Mouse (Mus musculus): ENCODE results near the gene Sephs1. TPM values are rescaled to one million over a fixed set of nuclear protein-coding genes. Genes with fewer than 3 reads are reported as not detected.

Gene Sephs1
- polyA plus RNA-seq (2012; fragmentation: generic; extraction: Trizol) = 15.9 TPM

GRCm38 (mm10) chr2:4881350-4882248 lies at the start of gene Sephs1:
Sephs1 (plus strand) TSS chr2:4881564.
- Histone ChIP-seq H3ac (ENCODE audit: control insufficient read depth, insufficient read length) (peak within 1 kb of the TSS; percentile 99), H3K4me3 (peak within 1 kb of the TSS; percentile 49), H3K79me2 (ENCODE audit: control insufficient read depth, insufficient read depth) (peaks cover 34% of the 10 kb centered on the region), H3K4me2 (ENCODE audit: low read depth) (peak within 1 kb of the TSS; percentile 93), H3K27me3 (ENCODE audit: control insufficient read depth, insufficient read depth, insufficient read length) (no peaks in the 10 kb centered on the region), H3K36me3 (ENCODE audit: control insufficient read depth, insufficient read depth) (no peaks in the 10 kb centered on the region)
- TF ChIP-seq POLR2AphosphoS2 (IDR thresholded peaks at IDR 0.05; ENCODE audit: insufficient read length, low read depth) (no peak), CEBPB (IDR thresholded peaks at IDR 0.05; ENCODE audit: insufficient read depth, poor library complexity, severe bottlenecking) (no peak), REST (IDR thresholded peaks at IDR 0.05; ENCODE audit: insufficient read depth, insufficient read length) (no peak), MYOD1 (IDR thresholded peaks at IDR 0.05; ENCODE audit: control insufficient read depth in 1 of 3, insufficient read length in 2 of 3, low read depth in 2 of 3) (peak in 1 of 3 experiments; percentile 7), POLR2A (IDR thresholded peaks at IDR 0.05; ENCODE audit: insufficient read length, low read depth) (peak; percentile 58), E2F4 (IDR thresholded peaks at IDR 0.05; ENCODE audit: insufficient read depth) (peak; percentile 49), USF1 (IDR thresholded peaks at IDR 0.05; ENCODE audit: low read depth) (no peak)

- Histone ChIP-seq H3K79me2 (ENCODE audit: control insufficient read depth, insufficient read depth) (no peaks in the 10 kb centered on the region), H3ac (ENCODE audit: control insufficient read depth, insufficient read length) (no peak overlapping the region), H3K27me3 (ENCODE audit: control insufficient read depth, insufficient read depth, insufficient read length) (peaks cover 42% of the 10 kb centered on the region), H3K4me3 (no peak overlapping the region), H3K4me2 (ENCODE audit: low read depth) (no peak overlapping the region), H3K36me3 (ENCODE audit: control insufficient read depth, insufficient read depth) (no peaks in the 10 kb centered on the region)
- TF ChIP-seq MYOG (IDR thresholded peaks at IDR 0.05; ENCODE audit: control insufficient read depth in 1 of 3, insufficient read depth in 1 of 3, insufficient read length in 2 of 3, low read depth in 2 of 3) (no peak), E2F4 (IDR thresholded peaks at IDR 0.05; ENCODE audit: insufficient read depth) (no peak), POLR2A (IDR thresholded peaks at IDR 0.05; ENCODE audit: insufficient read length, low read depth) (no peak), TCF12 (IDR thresholded peaks at IDR 0.05; ENCODE audit: insufficient read depth, poor library complexity, severe bottlenecking) (no peak), USF1 (IDR thresholded peaks at IDR 0.05; ENCODE audit: low read depth) (no peak), REST (IDR thresholded peaks at IDR 0.05; ENCODE audit: insufficient read depth, insufficient read length) (no peak), CEBPB (IDR thresholded peaks at IDR 0.05; ENCODE audit: insufficient read depth, poor library complexity, severe bottlenecking) (no peak), MYOD1 (IDR thresholded peaks at IDR 0.05; ENCODE audit: control insufficient read depth in 1 of 3, insufficient read length in 2 of 3, low read depth in 2 of 3) (no peak), POLR2AphosphoS2 (IDR thresholded peaks at IDR 0.05; ENCODE audit: insufficient read length, low read depth) (no peak)
Observed at GRCm38 (mm10) chr2:4832166-4832565, 49.2 kb upstream of the Sephs1 start.

- no peak for TF ChIP-seq POLR2AphosphoS2 (IDR thresholded peaks at IDR 0.05; ENCODE audit: insufficient read length, low read depth)
- no peak for TF ChIP-seq MAX (IDR thresholded peaks at IDR 0.05; ENCODE audit: low read depth)
- no peak for TF ChIP-seq TCF12 (IDR thresholded peaks at IDR 0.05; ENCODE audit: insufficient read depth, poor library complexity, severe bottlenecking)
- no peak for TF ChIP-seq MYOG (IDR thresholded peaks at IDR 0.05; ENCODE audit: control insufficient read depth in 1 of 3, insufficient read depth in 1 of 3, insufficient read length in 2 of 3, low read depth in 2 of 3)
- TF ChIP-seq E2F4 (IDR thresholded peaks at IDR 0.05; ENCODE audit: insufficient read depth) = no peak
- no peak for TF ChIP-seq MYOD1 (IDR thresholded peaks at IDR 0.05; ENCODE audit: control insufficient read depth in 1 of 3, insufficient read length in 2 of 3, low read depth in 2 of 3)
- TF ChIP-seq TCF3 (IDR thresholded peaks at IDR 0.05; ENCODE audit: insufficient read length, low read depth) = no peak
- no peak for TF ChIP-seq CEBPB (IDR thresholded peaks at IDR 0.05; ENCODE audit: insufficient read depth, poor library complexity, severe bottlenecking)
- TF ChIP-seq POLR2A (IDR thresholded peaks at IDR 0.05; ENCODE audit: insufficient read length, low read depth) = no peak
- no peak for TF ChIP-seq REST (IDR thresholded peaks at IDR 0.05; ENCODE audit: insufficient read depth, insufficient read length)
- no peak for TF ChIP-seq USF1 (IDR thresholded peaks at IDR 0.05; ENCODE audit: low read depth)
- no peak for TF ChIP-seq SRF (IDR thresholded peaks at IDR 0.05; ENCODE audit: control insufficient read depth, insufficient read length, low read depth)
- Histone ChIP-seq H3K36me3 (ENCODE audit: control insufficient read depth, insufficient read depth) (no peaks in the 10 kb centered on the region), H3K4me2 (ENCODE audit: low read depth) (no peak overlapping the region)
Observed at GRCm38 (mm10) chr2:4849449-4849848, 31.9 kb upstream of the Sephs1 start.

GRCm38 (mm10) chr2:4857186-4857585 lies 24.2 kb upstream of the Sephs1 start:
- Histone ChIP-seq H3K4me2 (ENCODE audit: low read depth) (no peak overlapping the region), H3K79me2 (ENCODE audit: control insufficient read depth, insufficient read depth) (no peaks in the 10 kb centered on the region), H3ac (ENCODE audit: control insufficient read depth, insufficient read length) (no peak overlapping the region), H3K27me3 (ENCODE audit: control insufficient read depth, insufficient read depth, insufficient read length) (peaks cover 24% of the 10 kb centered on the region), H3K4me3 (no peak overlapping the region), H3K36me3 (ENCODE audit: control insufficient read depth, insufficient read depth) (no peaks in the 10 kb centered on the region)
- TF ChIP-seq SRF (IDR thresholded peaks at IDR 0.05; ENCODE audit: control insufficient read depth, insufficient read length, low read depth) (no peak), TCF3 (IDR thresholded peaks at IDR 0.05; ENCODE audit: insufficient read length, low read depth) (no peak), POLR2AphosphoS2 (IDR thresholded peaks at IDR 0.05; ENCODE audit: insufficient read length, low read depth) (no peak), E2F4 (IDR thresholded peaks at IDR 0.05; ENCODE audit: insufficient read depth) (no peak)

More at GRCm38 (mm10) chr2:4849449-4849848, 31.9 kb upstream of the Sephs1 start:
- Histone ChIP-seq H3K4me3 (no peak overlapping the region), H3K27me3 (ENCODE audit: control insufficient read depth, insufficient read depth, insufficient read length) (peaks cover 12% of the 10 kb centered on the region), H3K79me2 (ENCODE audit: control insufficient read depth, insufficient read depth) (no peaks in the 10 kb centered on the region), H3ac (ENCODE audit: control insufficient read depth, insufficient read length) (no peak overlapping the region)

- TF ChIP-seq MYOG (IDR thresholded peaks at IDR 0.05; ENCODE audit: control insufficient read depth in 1 of 3, insufficient read depth in 1 of 3, insufficient read length in 2 of 3, low read depth in 2 of 3) (no peak), MYOD1 (IDR thresholded peaks at IDR 0.05; ENCODE audit: control insufficient read depth in 1 of 3, insufficient read length in 2 of 3, low read depth in 2 of 3) (no peak), SRF (IDR thresholded peaks at IDR 0.05; ENCODE audit: control insufficient read depth, insufficient read length, low read depth) (no peak), POLR2A (IDR thresholded peaks at IDR 0.05; ENCODE audit: insufficient read length, low read depth) (no peak), CEBPB (IDR thresholded peaks at IDR 0.05; ENCODE audit: insufficient read depth, poor library complexity, severe bottlenecking) (no peak), MAX (IDR thresholded peaks at IDR 0.05; ENCODE audit: low read depth) (no peak), TCF3 (IDR thresholded peaks at IDR 0.05; ENCODE audit: insufficient read length, low read depth) (no peak)
- Histone ChIP-seq H3K36me3 (ENCODE audit: control insufficient read depth, insufficient read depth) (no peaks in the 10 kb centered on the region), H3K27me3 (ENCODE audit: control insufficient read depth, insufficient read depth, insufficient read length) (peaks cover 20% of the 10 kb centered on the region), H3K4me2 (ENCODE audit: low read depth) (no peak overlapping the region), H3K79me2 (ENCODE audit: control insufficient read depth, insufficient read depth) (no peaks in the 10 kb centered on the region), H3ac (ENCODE audit: control insufficient read depth, insufficient read length) (no peak overlapping the region), H3K4me3 (no peak overlapping the region)
Observed at GRCm38 (mm10) chr2:4858161-4858560, 23.2 kb upstream of the Sephs1 start.
